Mouse (Mus musculus): ENCODE data around the gene Carmil3. TPM values are rescaled to one million over a fixed set of nuclear protein-coding genes. Genes with fewer than 3 reads are reported as not detected.

Gene Carmil3
- polyA plus RNA-seq, 1 experiment from 2014 or later, result 0.96 TPM

GRCm38 (mm10) chr14:55550191-55550590 is 59.7 kb downstream of the Carmil3 start:
- Histone ChIP-seq H3K4me1 (replicated peaks; ENCODE audit: insufficient read depth, low read length) (no peaks in the 10 kb centered on the region), H3K4me2 (ENCODE audit: low read length) (no peak overlapping the region), H3K36me3 (ENCODE audit: insufficient read depth, low read length) (peaks cover 36% of the 10 kb centered on the region), H3K27ac (no peak overlapping the region), H3K27me3 (ENCODE audit: insufficient read depth, low read length) (no peaks in the 10 kb centered on the region), H3K4me3 (replicated peaks; ENCODE audit: low read depth, low read length) (no peak overlapping the region), H3K9ac (ENCODE audit: low read depth, low read length) (no peak overlapping the region), H3K9me3 (replicated peaks; ENCODE audit: low read length) (no peaks in the 10 kb centered on the region)
- DNase-seq (ENCODE audit: low spot score) (no peak), ATAC-seq (replicated peaks; ENCODE audit: low FRiP score, low read depth) (no peak)
- WGBS, result 87% methylated on average over 6 of the region's 6 CpGs
- TF ChIP-seq CTCF (IDR thresholded peaks at IDR 0.05; ENCODE audit: low read depth), result no peak

GRCm38 (mm10) chr14:55551347-55551746 is 60.9 kb downstream of the Carmil3 start:
- no peak overlapping the region for H3K4me3 ChIP-seq (replicated peaks; ENCODE audit: low read depth, low read length)
- DNase-seq (ENCODE audit: low spot score) (no peak), ATAC-seq (replicated peaks; ENCODE audit: low FRiP score, low read depth) (no peak)
- H3K9me3 ChIP-seq (replicated peaks; ENCODE audit: low read length), result no peaks in the 10 kb centered on the region
- no peak for TF ChIP-seq CTCF (IDR thresholded peaks at IDR 0.05; ENCODE audit: low read depth)
- H3K4me1 ChIP-seq (replicated peaks; ENCODE audit: insufficient read depth, low read length), result no peaks in the 10 kb centered on the region
- 67% methylated on average over 5 of the region's 5 CpGs for WGBS
- no peak overlapping the region for H3K27ac ChIP-seq
- H3K36me3 ChIP-seq (ENCODE audit: insufficient read depth, low read length), result peaks cover 25% of the 10 kb centered on the region
- no peak overlapping the region for H3K4me2 ChIP-seq (ENCODE audit: low read length)
- H3K27me3 ChIP-seq (ENCODE audit: insufficient read depth, low read length), result no peaks in the 10 kb centered on the region
- H3K9ac ChIP-seq (ENCODE audit: low read depth, low read length), result no peak overlapping the region

GRCm38 (mm10) chr14:55551794-55552193 is 61.3 kb downstream of the Carmil3 start:
- Histone ChIP-seq H3K9ac (ENCODE audit: low read depth, low read length) (no peak overlapping the region), H3K4me3 (replicated peaks; ENCODE audit: low read depth, low read length) (no peak overlapping the region), H3K4me2 (ENCODE audit: low read length) (no peak overlapping the region), H3K9me3 (replicated peaks; ENCODE audit: low read length) (no peaks in the 10 kb centered on the region), H3K4me1 (replicated peaks; ENCODE audit: insufficient read depth, low read length) (no peaks in the 10 kb centered on the region), H3K36me3 (ENCODE audit: insufficient read depth, low read length) (peaks cover 25% of the 10 kb centered on the region), H3K27me3 (ENCODE audit: insufficient read depth, low read length) (no peaks in the 10 kb centered on the region), H3K27ac (no peak overlapping the region)
- WGBS, result 92% methylated on average over 8 of the region's 8 CpGs
- TF ChIP-seq CTCF (IDR thresholded peaks at IDR 0.05; ENCODE audit: low read depth), result no peak
- ATAC-seq (replicated peaks; ENCODE audit: low FRiP score, low read depth) (no peak), DNase-seq (ENCODE audit: low spot score) (no peak)

- no peaks in the 10 kb centered on the region for H3K36me3 ChIP-seq (ENCODE audit: insufficient read depth, low read length)
- H3K9ac ChIP-seq (ENCODE audit: low read depth, low read length), result no peak overlapping the region
- no peak overlapping the region for H3K27ac ChIP-seq
- no peaks in the 10 kb centered on the region for H3K4me1 ChIP-seq (replicated peaks; ENCODE audit: insufficient read depth, low read length)
- no peak overlapping the region for H3K4me3 ChIP-seq (replicated peaks; ENCODE audit: low read depth, low read length)
- TF ChIP-seq CTCF (IDR thresholded peaks at IDR 0.05; ENCODE audit: low read depth), result no peak
- DNase-seq (ENCODE audit: low spot score) (no peak), ATAC-seq (replicated peaks; ENCODE audit: low FRiP score, low read depth) (no peak)
- no peaks in the 10 kb centered on the region for H3K9me3 ChIP-seq (replicated peaks; ENCODE audit: low read length)
- H3K4me2 ChIP-seq (ENCODE audit: low read length), result no peak overlapping the region
- no peaks in the 10 kb centered on the region for H3K27me3 ChIP-seq (ENCODE audit: insufficient read depth, low read length)
Measured at GRCm38 (mm10) chr14:55554635-55555034, 64.2 kb downstream of the Carmil3 start.

- Histone ChIP-seq H3K4me1 (replicated peaks; ENCODE audit: insufficient read depth, low read length) (no peaks in the 10 kb centered on the region), H3K27me3 (ENCODE audit: insufficient read depth, low read length) (no peaks in the 10 kb centered on the region), H3K27ac (no peak overlapping the region), H3K36me3 (ENCODE audit: insufficient read depth, low read length) (no peaks in the 10 kb centered on the region), H3K9ac (ENCODE audit: low read depth, low read length) (no peak overlapping the region), H3K9me3 (replicated peaks; ENCODE audit: low read length) (no peaks in the 10 kb centered on the region), H3K4me2 (ENCODE audit: low read length) (no peak overlapping the region), H3K4me3 (replicated peaks; ENCODE audit: low read depth, low read length) (no peak overlapping the region)
- DNase-seq (ENCODE audit: low spot score) (no peak), ATAC-seq (replicated peaks; ENCODE audit: low FRiP score, low read depth) (no peak)
- WGBS, result 89% methylated on average over 3 of the region's 3 CpGs
- TF ChIP-seq CTCF (IDR thresholded peaks at IDR 0.05; ENCODE audit: low read depth), result no peak
Measured at GRCm38 (mm10) chr14:55555788-55556187, 65.3 kb downstream of the Carmil3 start.

- Histone ChIP-seq H3K9ac (ENCODE audit: low read depth, low read length) (no peak overlapping the region), H3K4me2 (ENCODE audit: low read length) (peak overlapping the region; percentile 18; the same call in 1 of the 2 replicates), H3K4me3 (replicated peaks; ENCODE audit: low read depth, low read length) (no peak overlapping the region), H3K4me1 (replicated peaks; ENCODE audit: insufficient read depth, low read length) (peaks cover 9% of the 10 kb centered on the region; the same call in 1 of the 2 replicates), H3K27me3 (ENCODE audit: insufficient read depth, low read length) (no peaks in the 10 kb centered on the region), H3K9me3 (replicated peaks; ENCODE audit: low read length) (no peaks in the 10 kb centered on the region), H3K36me3 (ENCODE audit: insufficient read depth, low read length) (no peaks in the 10 kb centered on the region), H3K27ac (peak overlapping the region; percentile 86)
- WGBS, result 24% methylated on average over 5 of the region's 5 CpGs
- DNase-seq (ENCODE audit: low spot score) (peak; percentile 92), ATAC-seq (replicated peaks; ENCODE audit: low FRiP score, low read depth) (no peak)
- TF ChIP-seq CTCF (IDR thresholded peaks at IDR 0.05; ENCODE audit: low read depth), result peak; percentile 95
Measured at GRCm38 (mm10) chr14:55557003-55557402, 66.6 kb downstream of the Carmil3 start.

- no peak overlapping the region for H3K9ac ChIP-seq (ENCODE audit: low read depth, low read length)
- no peaks in the 10 kb centered on the region for H3K27me3 ChIP-seq (ENCODE audit: insufficient read depth, low read length)
- WGBS, result 86% methylated on average over 3 of the region's 3 CpGs
- DNase-seq (ENCODE audit: low spot score), result no peak
- TF ChIP-seq CTCF (IDR thresholded peaks at IDR 0.05; ENCODE audit: low read depth), result no peak
- H3K27ac ChIP-seq, result peak overlapping the region; percentile 86
- H3K4me2 ChIP-seq (ENCODE audit: low read length), result no peak overlapping the region
- H3K4me3 ChIP-seq (replicated peaks; ENCODE audit: low read depth, low read length), result no peak overlapping the region
- no peak for ATAC-seq (replicated peaks; ENCODE audit: low FRiP score, low read depth)
- H3K4me1 ChIP-seq (replicated peaks; ENCODE audit: insufficient read depth, low read length), result peaks cover 9% of the 10 kb centered on the region; the same call in 1 of the 2 replicates
- no peaks in the 10 kb centered on the region for H3K36me3 ChIP-seq (ENCODE audit: insufficient read depth, low read length)
- no peaks in the 10 kb centered on the region for H3K9me3 ChIP-seq (replicated peaks; ENCODE audit: low read length)
Measured at GRCm38 (mm10) chr14:55557587-55557986, 67.1 kb downstream of the Carmil3 start.

Other genes starting within 250 kb of the Carmil3 start
- 130 and 144 TPM in 2 replicates for gene Dhrs4, start 11.9 kb upstream of the Carmil3 start, polyA plus RNA-seq (2015; fragmentation: Nextera tagmentation; extraction: Ambion mirVana)
- 0.19 and 0.28 TPM in 2 replicates for gene Cpne6, start 19.8 kb downstream of the Carmil3 start, polyA plus RNA-seq (2015; fragmentation: Nextera tagmentation; extraction: Ambion mirVana)
- not detected in 2 replicates for gene Nrl, start 34.3 kb downstream of the Carmil3 start, polyA plus RNA-seq (2015; fragmentation: Nextera tagmentation; extraction: Ambion mirVana)
- gene Pck2, start 49.6 kb downstream of the Carmil3 start, polyA plus RNA-seq (2015; fragmentation: Nextera tagmentation; extraction: Ambion mirVana), result 38.2 and 42.2 TPM in 2 replicates
- gene Dcaf11, start 69.4 kb downstream of the Carmil3 start, polyA plus RNA-seq (2015; fragmentation: Nextera tagmentation; extraction: Ambion mirVana), result 109 and 116 TPM in 2 replicates
- 1.7 and 2.2 TPM in 2 replicates for gene A730061H03Rik, start 69.8 kb downstream of the Carmil3 start, polyA plus RNA-seq (2015; fragmentation: Nextera tagmentation; extraction: Ambion mirVana)
- 13.0 and 13.3 TPM in 2 replicates for gene Fitm1, start 85.0 kb downstream of the Carmil3 start, polyA plus RNA-seq (2015; fragmentation: Nextera tagmentation; extraction: Ambion mirVana)
- 179 and 181 TPM in 2 replicates for gene Psme1, start 87.5 kb downstream of the Carmil3 start, polyA plus RNA-seq (2015; fragmentation: Nextera tagmentation; extraction: Ambion mirVana)
- 14.3 and 16.6 TPM in 2 replicates for gene Emc9, start 94.7 kb downstream of the Carmil3 start, polyA plus RNA-seq (2015; fragmentation: Nextera tagmentation; extraction: Ambion mirVana)
- gene Psme2, start 100.5 kb downstream of the Carmil3 start, polyA plus RNA-seq (2015; fragmentation: Nextera tagmentation; extraction: Ambion mirVana), result 281 and 286 TPM in 2 replicates
- 17.9 TPM in 2 replicates for gene Rnf31, start 101.1 kb downstream of the Carmil3 start, polyA plus RNA-seq (2015; fragmentation: Nextera tagmentation; extraction: Ambion mirVana)
- 24.2 and 27.4 TPM in 2 replicates for gene Irf9, start 112.9 kb downstream of the Carmil3 start, polyA plus RNA-seq (2015; fragmentation: Nextera tagmentation; extraction: Ambion mirVana)
- 12.7 and 14.9 TPM in 2 replicates for gene Rec8, start 127.4 kb downstream of the Carmil3 start, polyA plus RNA-seq (2015; fragmentation: Nextera tagmentation; extraction: Ambion mirVana)
- 58.5 and 68.7 TPM in 2 replicates for gene Ipo4, start 145.3 kb downstream of the Carmil3 start, polyA plus RNA-seq (2015; fragmentation: Nextera tagmentation; extraction: Ambion mirVana)
- 1.8 and 3.0 TPM in 2 replicates for gene Gm49378, start 147.2 kb downstream of the Carmil3 start, polyA plus RNA-seq (2015; fragmentation: Nextera tagmentation; extraction: Ambion mirVana)
- 108 and 118 TPM in 2 replicates for gene Tm9sf1, start 153.2 kb downstream of the Carmil3 start, polyA plus RNA-seq (2015; fragmentation: Nextera tagmentation; extraction: Ambion mirVana)
- gene Tssk4, start 159.5 kb downstream of the Carmil3 start, polyA plus RNA-seq (2015; fragmentation: Nextera tagmentation; extraction: Ambion mirVana), result 0.47 and 1.1 TPM in 2 replicates
- gene Mdp1, start 169.9 kb downstream of the Carmil3 start, polyA plus RNA-seq (2015; fragmentation: Nextera tagmentation; extraction: Ambion mirVana), result 48.8 and 56.0 TPM in 2 replicates
- 48.2 and 49.7 TPM in 2 replicates for gene Gmpr2, start 181.3 kb downstream of the Carmil3 start, polyA plus RNA-seq (2015; fragmentation: Nextera tagmentation; extraction: Ambion mirVana)
- gene Nedd8, start 181.5 kb downstream of the Carmil3 start, polyA plus RNA-seq (2015; fragmentation: Nextera tagmentation; extraction: Ambion mirVana), result 508 and 548 TPM in 2 replicates
- gene Tinf2, start 191.2 kb downstream of the Carmil3 start, polyA plus RNA-seq (2015; fragmentation: Nextera tagmentation; extraction: Ambion mirVana), result 24.6 and 29.0 TPM in 2 replicates
- gene Tgm1, start 223.3 kb downstream of the Carmil3 start, polyA plus RNA-seq (2015; fragmentation: Nextera tagmentation; extraction: Ambion mirVana), result 5.9 and 7.6 TPM in 2 replicates
- gene Rabggta, start 231.6 kb downstream of the Carmil3 start, polyA plus RNA-seq (2015; fragmentation: Nextera tagmentation; extraction: Ambion mirVana), result 39.9 and 43.2 TPM in 2 replicates